Mouse (Mus musculus): ENCODE measurements around the gene Vamp8.

GRCm38 (mm10) chr6:72386561-72386960, 3.9 kb downstream of the Vamp8 start:
- TF ChIP-seq CTCF (IDR thresholded peaks at IDR 0.05; ENCODE audit: borderline replicate concordance, insufficient read depth, low read length) (no peak), POLR2A (IDR thresholded peaks at IDR 0.05; ENCODE audit: low read depth, low read length) (no peak)
